Mouse (Mus musculus) heart, adult 2 months (tissue): Measurements from ENCODE around the gene Smarcal1. TPM values are rescaled to one million over a fixed set of nuclear protein-coding genes. Genes with fewer than 3 reads are reported as not detected.
A peak's percentile ranks its signal among the peaks of the same experiment; 100 is the strongest.

ENCODE experiments used
- DNase-seq, 2 experiments: peaks; one replicate each; pipeline ENCODE4 v3.0.0; 2021
- H3K27ac ChIP-seq: fragments of 200-600 bp; 2 replicates; pipeline ENCODE4 v1.8.1; 2022
- H3K27me3 ChIP-seq: fragments of 200-500 bp; 2 replicates; pipeline ENCODE4 v1.6.1; 2012; ENCODE audit warnings: mild to moderate bottlenecking, low read length, inconsistent platforms, mixed read lengths; ENCODE audit not compliant: control insufficient read depth, insufficient read depth
- H3K36me3 ChIP-seq: fragments of 200-500 bp; 2 replicates; pipeline ENCODE4 v1.6.1; 2012; ENCODE audit warnings: low read length, inconsistent platforms; ENCODE audit not compliant: control insufficient read depth, insufficient read depth
- H3K4me1 ChIP-seq: fragments of 200-500 bp; 2 replicates; pipeline ENCODE4 v1.6.1; 2011; ENCODE audit warnings: low read length; ENCODE audit not compliant: control insufficient read depth, insufficient read depth
- H3K4me3 ChIP-seq: fragments of 200-600 bp; 2 replicates; pipeline ENCODE4 v1.8.1; 2022
- H3K79me2 ChIP-seq: fragments of 200-500 bp; replicated peaks from 2 replicates; pipeline ENCODE4 v1.6.1; 2012; ENCODE audit warnings: mild to moderate bottlenecking, inconsistent platforms, low read length, moderate library complexity, mixed read lengths; ENCODE audit not compliant: control insufficient read depth, insufficient read depth
- H3K9ac ChIP-seq: fragments of 200-500 bp; 2 replicates; pipeline ENCODE4 v1.6.1; 2012; ENCODE audit warnings: low read depth, mild to moderate bottlenecking, control low read depth, inconsistent platforms, low read length, mixed read lengths
- CTCF ChIP-seq: fragments of 200-600 bp; IDR thresholded peaks from 2 replicates; pipeline ENCODE4 v1.8.1; 2022; ENCODE audit warnings: antibody characterized with exemption, mild to moderate bottlenecking, moderate library complexity
- EP300 ChIP-seq: fragments of 200-500 bp; IDR thresholded peaks from 2 replicates; pipeline ENCODE4 v1.6.1; 2011; ENCODE audit warnings: low read depth, low read length, control low read depth; ENCODE audit not compliant: insufficient read depth
- POLR2A ChIP-seq: fragments of 200-500 bp; IDR thresholded peaks from 2 replicates; pipeline ENCODE4 v1.6.1; 2011; ENCODE audit warnings: mild to moderate bottlenecking, low read depth, low read length, control low read depth; ENCODE audit not compliant: insufficient read depth
- WGBS: fragments of 180-500 bp; shearing (Covaris S2); methylation state at CpG from one replicate; pipeline ENCODE4 v1.1.7; 2018; 5-methylcytosine and 5-hydroxymethylcytosine counted together
- intact Hi-C: fragments of 180-260 bp; cut with DNase I; formaldehyde crosslinking; loops from one replicate; pipeline ENCODE4 v1.15.1; 2025
- polyA plus RNA-seq: library from polyadenylated mRNA; depleted of rRNA; stranded (reverse); fragments of >200 nt; gene quantifications from 2 replicates; pipeline ENCODE4 v1.2.3, GENCODE M21; 2012
- total RNA-seq, 2 experiments: library from RNA; stranded (reverse); gene quantifications; 2 replicates each; pipeline ENCODE4 v1.2.3; 2021

The Smarcal1 gene
- total and polyA plus RNA-seq, 3 experiments: 23.5 to 28.2 (median 24.6) TPM

DNA sequence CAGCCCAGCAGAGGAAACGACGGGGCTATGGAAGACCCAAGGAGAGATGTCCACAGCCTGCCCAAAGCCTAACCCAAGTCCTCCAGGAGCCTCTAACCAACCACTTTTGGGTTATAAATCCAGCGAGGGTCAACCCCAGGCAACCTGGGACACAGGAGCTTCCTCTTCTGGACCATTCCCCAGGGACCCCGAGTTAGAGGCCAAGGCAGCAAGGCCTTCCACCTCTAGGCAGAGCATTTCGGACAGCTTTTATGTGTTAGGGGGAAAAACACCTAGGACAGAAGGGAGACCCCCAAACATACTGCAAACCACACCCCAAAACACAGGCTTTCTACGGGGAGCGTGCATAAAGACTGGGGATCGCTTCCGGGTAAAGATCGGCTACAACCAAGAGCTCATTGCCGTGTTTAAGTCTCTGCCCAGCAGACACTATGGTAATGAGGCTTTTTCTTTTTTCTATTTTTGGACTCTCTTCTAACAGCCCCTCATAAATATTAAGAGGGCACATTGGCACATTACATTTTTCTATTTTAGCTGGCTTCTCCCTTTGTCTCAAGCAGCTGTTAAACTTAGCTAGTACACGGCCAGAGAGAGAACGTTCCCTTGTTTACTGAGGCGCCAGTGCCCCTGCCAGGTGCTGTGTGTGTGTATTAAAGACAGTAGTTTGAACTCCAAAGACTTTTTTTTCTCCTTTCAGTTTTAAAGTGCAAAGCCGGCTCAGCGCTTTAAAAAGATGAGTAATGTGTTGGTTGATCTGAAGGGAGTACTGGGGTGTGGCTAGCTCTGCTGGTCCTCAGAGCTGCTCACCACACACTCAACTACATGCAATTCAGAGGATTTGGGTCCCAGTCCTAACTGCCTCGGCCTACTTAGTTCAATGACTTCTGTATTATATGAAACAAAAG, 3.2 kb downstream of the Smarcal1 start:
- intact Hi-C loops: no loop called here
- 89% methylated on average over 17 of the region's 17 CpGs for WGBS

DNA sequence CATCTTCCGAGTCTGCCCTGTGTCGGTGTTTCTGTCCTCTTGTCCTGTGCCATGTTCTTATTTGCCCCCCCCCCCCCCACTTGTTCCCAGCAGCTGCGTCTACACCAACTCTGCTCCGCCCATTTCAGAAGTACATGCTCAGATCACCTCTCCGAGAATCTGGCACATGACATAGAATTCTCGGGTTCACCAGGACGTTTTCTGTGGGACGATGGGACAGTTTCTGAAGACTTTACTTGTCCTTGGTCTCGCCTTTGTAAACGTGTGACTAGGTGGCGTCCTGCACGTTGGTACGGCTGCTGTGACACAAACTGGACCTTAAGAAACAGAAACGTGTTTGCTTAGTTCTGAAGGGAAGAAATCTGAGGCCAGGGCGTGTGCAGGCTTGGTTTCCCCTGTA, 4.5 kb downstream of the Smarcal1 start:
- TF ChIP-seq POLR2A: no peak
- no peak for TF ChIP-seq EP300
- intact Hi-C loops: no loop called here
- Histone ChIP-seq H3K27ac (no peak overlapping the region), H3K4me1 (peaks cover 3% of the 10 kb centered on the region), H3K27me3 (no peaks in the 10 kb centered on the region), H3K79me2 (no peaks in the 10 kb centered on the region), H3K9ac (no peak overlapping the region), H3K36me3 (no peaks in the 10 kb centered on the region; the same call in 1 of the 2 replicates), H3K4me3 (no peak overlapping the region)
- DNase-seq: no peak
- 93% methylated on average over 15 of the region's 15 CpGs for WGBS

More for the DNA sequence above, 3.2 kb downstream of the Smarcal1 start:
- H3K27ac ChIP-seq: no peak overlapping the region
- H3K36me3 ChIP-seq: no peaks in the 10 kb centered on the region; the same call in 1 of the 2 replicates
- H3K4me3 ChIP-seq: no peak overlapping the region
- no peaks in the 10 kb centered on the region for H3K79me2 ChIP-seq
- no peaks in the 10 kb centered on the region for H3K4me1 ChIP-seq
- DNase-seq: no peak
- H3K9ac ChIP-seq: no peak overlapping the region
- no peaks in the 10 kb centered on the region for H3K27me3 ChIP-seq
- TF ChIP-seq POLR2A (no peak), CTCF (no peak)

DNA sequence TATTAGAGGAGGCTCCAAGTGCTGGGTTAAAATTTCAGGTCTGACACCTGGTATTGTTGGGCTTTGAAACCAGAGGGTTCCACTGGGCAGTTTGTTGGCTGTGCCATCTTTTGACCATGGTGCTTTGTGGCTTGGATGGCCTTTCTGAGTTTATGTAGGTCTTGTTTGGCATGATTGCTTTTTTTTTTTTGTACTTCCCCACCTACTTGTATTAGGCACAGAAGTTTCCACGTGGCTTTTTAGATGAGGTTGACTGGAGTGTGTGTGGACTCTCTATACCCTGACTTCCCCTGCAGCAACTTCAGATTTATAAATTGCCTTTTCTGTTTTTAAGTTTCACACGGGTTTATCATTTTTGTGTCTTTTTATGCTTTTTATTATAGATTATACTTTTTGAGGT, 5.7 kb downstream of the Smarcal1 start:
- H3K9ac ChIP-seq: no peak overlapping the region
- 72% methylated on average over 2 of the region's 2 CpGs for WGBS
- H3K4me3 ChIP-seq: no peak overlapping the region
- intact Hi-C loops: no loop called here
- H3K36me3 ChIP-seq: peaks cover 5% of the 10 kb centered on the region
- no peak for DNase-seq
- no peaks in the 10 kb centered on the region for H3K27me3 ChIP-seq
- peaks cover 11% of the 10 kb centered on the region for H3K4me1 ChIP-seq
- TF ChIP-seq CTCF (no peak), POLR2A (no peak), EP300 (no peak)
- no peaks in the 10 kb centered on the region for H3K79me2 ChIP-seq
- no peak overlapping the region for H3K27ac ChIP-seq

- TF ChIP-seq CTCF (no peak), POLR2A (no peak), EP300 (no peak)
- Histone ChIP-seq H3K36me3 (peaks cover 5% of the 10 kb centered on the region; the same call in 1 of the 2 replicates), H3K27ac (no peak overlapping the region), H3K4me3 (no peak overlapping the region), H3K4me1 (peaks cover 11% of the 10 kb centered on the region), H3K27me3 (no peaks in the 10 kb centered on the region), H3K79me2 (no peaks in the 10 kb centered on the region), H3K9ac (no peak overlapping the region)
- DNase-seq: no peak
- WGBS: 73% methylated on average over 4 of the region's 4 CpGs
- intact Hi-C loops: no loop called here
Measured at GRCm38 (mm10) chr1:72590636-72591035, 7.6 kb downstream of the Smarcal1 start.

- no peak overlapping the region for H3K9ac ChIP-seq
- 92% methylated on average over 3 of the region's 3 CpGs for WGBS
Measured at GRCm38 (mm10) chr1:72592350-72592749, 9.3 kb downstream of the Smarcal1 start.

DNA sequence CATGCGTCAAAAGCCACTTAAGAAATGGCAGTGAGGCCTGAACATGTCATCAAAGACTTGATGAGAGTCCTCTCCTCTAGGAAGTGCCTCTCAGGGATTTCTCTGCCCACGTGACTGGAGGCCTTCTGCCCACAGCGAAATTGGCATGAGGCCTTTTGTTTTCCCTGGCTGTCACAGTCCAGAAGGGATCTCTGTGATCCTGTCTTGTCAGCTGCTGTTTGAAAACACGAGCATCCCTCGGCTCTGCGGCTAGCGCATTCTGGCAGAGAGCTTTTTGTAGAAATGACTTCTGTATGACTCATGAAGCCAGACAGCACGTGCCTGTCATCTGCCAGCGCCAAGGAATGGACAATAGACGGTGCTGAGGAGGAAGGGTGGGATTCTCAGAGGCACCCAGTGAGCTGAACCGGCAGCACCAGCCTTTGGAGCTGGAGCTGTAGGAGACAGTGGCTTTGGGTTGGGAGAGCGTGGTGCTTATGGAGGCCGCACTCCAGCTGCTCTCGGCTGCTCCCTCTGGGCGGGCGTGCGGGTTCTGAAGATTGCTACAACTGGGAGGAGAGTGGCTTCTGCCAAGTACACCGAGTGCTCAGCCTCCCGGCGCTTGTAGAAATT, 10.4 kb downstream of the Smarcal1 start:
- peak; percentile 72 to 82 for DNase-seq
- Histone ChIP-seq H3K27me3 (no peaks in the 10 kb centered on the region), H3K9ac (no peak overlapping the region), H3K79me2 (no peaks in the 10 kb centered on the region), H3K36me3 (peaks cover 5% of the 10 kb centered on the region; the same call in 1 of the 2 replicates), H3K27ac (peak overlapping the region; percentile 51), H3K4me1 (peaks cover 11% of the 10 kb centered on the region), H3K4me3 (peak overlapping the region; percentile 2; the same call in 1 of the 2 replicates)
- 17% methylated on average over 20 of the region's 20 CpGs for WGBS
- intact Hi-C loops: no loop called here
- TF ChIP-seq EP300 (0 out of 2 replicates have a peak, but pooled peaks have one; percentile 47), POLR2A (peak; percentile 55; the same call in 1 of the 2 replicates), CTCF (peak; percentile 46)

More at GRCm38 (mm10) chr1:72592350-72592749, 9.3 kb downstream of the Smarcal1 start:
- intact Hi-C loops: no loop called here
- Histone ChIP-seq H3K27ac (peak overlapping the region; percentile 51), H3K36me3 (peaks cover 5% of the 10 kb centered on the region; the same call in 1 of the 2 replicates), H3K79me2 (no peaks in the 10 kb centered on the region), H3K27me3 (no peaks in the 10 kb centered on the region), H3K4me3 (no peak overlapping the region), H3K4me1 (peaks cover 11% of the 10 kb centered on the region)
- DNase-seq: no peak
- TF ChIP-seq POLR2A (no peak), EP300 (no peak), CTCF (no peak)
